Mouse (Mus musculus) brain, embryonic 14.5 days (tissue): ENCODE results near the gene Bak1.

ENCODE experiments used
- CTCF ChIP-seq: fragments of 200-500 bp; IDR thresholded peaks from 2 replicates; pipeline ENCODE4 v1.5.1; 2012; ENCODE audit warnings: inconsistent platforms, mild to moderate bottlenecking, moderate library complexity, borderline replicate concordance; ENCODE audit not compliant: insufficient read depth, insufficient read length; ENCODE audit errors: extremely low read depth
- POLR2A ChIP-seq: fragments of 200-500 bp; IDR thresholded peaks from 2 replicates; pipeline ENCODE4 v1.6.1; 2012; ENCODE audit warnings: mild to moderate bottlenecking, inconsistent platforms, borderline replicate concordance; ENCODE audit not compliant: poor library complexity, insufficient read depth, insufficient read length, severe bottlenecking; ENCODE audit errors: extremely low read depth

DNA sequence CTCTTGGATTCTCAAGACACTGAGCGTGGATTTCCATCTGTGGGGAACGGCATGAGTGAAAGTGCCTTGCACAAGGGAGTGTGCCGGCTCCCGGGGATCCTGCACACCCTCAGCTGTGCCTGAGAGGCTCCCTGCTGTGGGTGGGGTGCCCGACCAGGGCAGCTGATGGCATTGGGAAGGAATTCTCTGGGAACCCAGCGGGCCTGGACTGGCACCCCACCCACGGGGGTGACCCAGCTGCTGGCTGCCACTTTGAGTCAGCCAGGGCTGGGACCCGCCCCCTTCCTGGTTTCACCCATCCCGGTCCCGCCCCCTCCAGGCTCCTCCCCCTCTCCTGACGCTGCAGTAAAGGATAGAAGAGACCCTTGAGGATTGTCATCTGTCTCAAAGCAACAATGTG lies 22.7 kb upstream of the Bak1 start:
- TF ChIP-seq POLR2A (no peak), CTCF (no peak)
